Mouse (Mus musculus) retina, embryonic 14.5 days (tissue): Measurements from ENCODE around the gene Morn1.
A peak's percentile ranks its signal among the peaks of the same experiment; 100 is the strongest.

Experiments
- DNase-seq: peaks from one replicate; pipeline ENCODE4 v3.0.0-alpha.2; 2015; ENCODE audit warnings: low spot score

Morn1 gene

GRCm38 (mm10) chr4:155162433-155163319, 76.3 kb downstream of the Morn1 start:
- DNase-seq = no peak

- DNase-seq = no peak
Measured at GRCm38 (mm10) chr4:155163320-155163651, 76.9 kb downstream of the Morn1 start.

- DNase-seq = no peak
Measured at GRCm38 (mm10) chr4:155163685-155164084, 77.3 kb downstream of the Morn1 start.

DNA sequence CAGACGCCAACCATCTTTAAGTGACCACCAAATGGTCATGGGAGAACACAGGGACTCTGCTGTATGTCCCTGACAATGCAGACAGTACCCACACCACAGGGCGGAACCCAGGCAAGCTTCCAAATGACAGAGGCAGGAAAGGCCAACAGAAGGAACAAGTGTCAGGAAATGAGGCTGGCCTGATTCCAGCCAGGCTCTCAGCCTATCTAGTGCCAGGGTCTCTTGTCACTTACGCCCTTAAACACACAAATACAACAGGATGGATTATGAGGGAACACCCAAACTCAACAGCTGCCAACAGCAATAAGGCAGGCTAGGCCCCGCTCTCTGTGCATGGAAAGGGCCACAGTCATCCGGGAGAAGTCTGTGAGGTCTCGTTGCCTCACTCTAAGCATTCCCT, 78.2 kb downstream of the Morn1 start:
- DNase-seq = no peak

- DNase-seq = no peak
Measured at GRCm38 (mm10) chr4:155165861-155166260, 79.5 kb downstream of the Morn1 start.

DNA sequence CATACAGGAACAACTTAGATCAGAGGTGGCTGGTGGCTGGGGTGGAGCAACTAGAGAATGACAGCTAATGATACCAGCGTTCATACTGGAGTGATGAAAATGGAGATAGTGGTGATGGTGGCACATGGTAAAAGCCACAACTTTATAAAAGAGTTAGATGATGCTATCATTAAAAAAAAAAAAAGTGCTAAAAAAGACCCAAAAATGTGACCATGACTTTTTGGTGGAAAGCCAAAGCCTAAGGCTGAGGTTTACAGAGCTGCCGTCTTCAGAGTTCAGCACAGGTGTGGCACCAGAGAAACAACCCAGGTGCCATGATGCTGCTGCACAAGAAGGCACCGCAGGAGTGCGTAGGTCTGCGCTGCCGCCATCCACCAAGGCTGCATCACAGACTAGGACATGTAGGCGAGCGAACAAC, 82.5 kb downstream of the Morn1 start:
- no peak for DNase-seq

DNA sequence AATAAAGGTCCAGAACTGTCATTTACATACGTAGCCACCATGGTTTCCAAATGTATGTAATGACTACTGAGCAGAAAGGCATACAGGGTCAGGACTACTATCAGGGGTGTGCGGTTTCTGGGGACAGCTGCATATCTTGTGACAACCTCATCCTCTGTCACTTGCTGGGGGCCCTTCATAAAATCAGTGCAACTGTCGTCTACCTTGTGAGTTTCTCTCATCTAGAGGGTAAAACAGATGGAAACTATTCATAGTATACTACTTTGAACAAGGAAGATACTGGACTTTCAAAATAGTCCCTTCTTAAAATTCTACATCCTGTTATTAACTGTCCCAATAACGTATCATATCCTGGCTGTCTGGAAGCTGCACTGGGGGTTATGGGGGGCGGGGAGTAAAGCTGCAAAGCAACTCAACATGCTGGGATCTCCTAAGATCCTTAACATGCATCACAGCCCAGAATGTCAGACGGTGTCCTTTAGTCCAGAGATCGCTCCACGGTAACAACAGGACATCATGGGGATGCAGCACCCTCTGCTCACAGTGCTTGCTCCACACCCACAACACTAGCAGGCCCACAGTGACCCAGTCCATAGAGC, 84.3 kb downstream of the Morn1 start:
- DNase-seq = no peak

- no peak for DNase-seq
Measured at GRCm38 (mm10) chr4:155171961-155172533, 85.7 kb downstream of the Morn1 start.

DNA sequence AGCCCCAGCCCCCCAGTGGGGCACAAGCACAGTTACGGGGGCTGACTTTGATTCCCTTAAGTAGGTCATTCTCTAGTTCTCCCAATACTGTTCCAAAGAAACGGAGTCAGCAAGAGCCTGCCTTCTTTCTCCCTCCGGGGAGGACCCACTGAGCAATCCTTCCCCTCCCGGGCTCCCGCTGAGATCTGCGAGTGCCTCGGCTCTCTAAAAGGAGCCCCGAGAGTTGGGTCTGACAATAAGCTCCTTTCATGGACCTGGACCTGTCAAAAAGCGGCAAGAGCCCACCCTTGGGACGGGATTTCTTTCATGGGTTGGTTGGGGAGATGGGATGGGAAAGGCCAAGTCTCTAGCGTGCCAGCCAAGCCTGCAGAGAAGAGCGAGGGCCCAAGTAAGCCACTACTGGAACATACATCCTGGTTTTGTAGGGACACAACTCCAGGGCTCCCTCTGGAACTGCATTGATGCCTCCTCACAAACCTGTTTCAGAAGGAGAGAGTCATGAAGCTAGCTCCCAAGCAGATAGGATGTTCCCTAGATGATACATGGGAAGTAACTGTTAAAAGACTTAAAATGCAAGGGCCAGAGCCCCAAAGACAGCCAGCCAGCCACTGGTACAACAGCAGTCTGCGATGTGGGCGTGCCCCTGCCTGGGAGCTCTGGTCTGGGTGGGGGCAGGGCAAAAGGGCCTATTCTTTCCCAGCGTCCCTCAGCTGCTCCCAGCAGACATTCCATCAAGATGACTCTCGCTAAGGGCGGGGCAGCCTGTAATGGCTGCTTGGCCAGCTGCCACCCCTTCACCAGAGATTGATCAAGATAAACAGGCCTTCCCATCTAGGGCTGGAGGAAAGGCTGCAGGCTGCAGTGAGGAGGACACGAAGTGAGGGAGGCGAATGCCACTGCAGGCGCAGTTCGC, 86.8 kb downstream of the Morn1 start:
- DNase-seq = peak; percentile 94

GRCm38 (mm10) chr4:155173822-155174785, 87.7 kb downstream of the Morn1 start:
- DNase-seq = peak; percentile 41

GRCm38 (mm10) chr4:155176210-155176609, 89.8 kb downstream of the Morn1 start:
- no peak for DNase-seq

- DNase-seq = peak; percentile 75
Measured at GRCm38 (mm10) chr4:155178274-155178673, 91.9 kb downstream of the Morn1 start.

GRCm38 (mm10) chr4:155178981-155179512, 92.7 kb downstream of the Morn1 start:
- DNase-seq = no peak

GRCm38 (mm10) chr4:155183201-155183600, 96.8 kb downstream of the Morn1 start:
- no peak for DNase-seq

GRCm38 (mm10) chr4:155184248-155185070, 98.1 kb downstream of the Morn1 start:
- DNase-seq = no peak

- no peak for DNase-seq
Measured at GRCm38 (mm10) chr4:155185845-155186244, 99.5 kb downstream of the Morn1 start.

- DNase-seq = peak; percentile 21
Measured at GRCm38 (mm10) chr4:155187192-155187674, 100.9 kb downstream of the Morn1 start.

- DNase-seq = no peak
Measured at GRCm38 (mm10) chr4:155188341-155188740, 102.0 kb downstream of the Morn1 start.

GRCm38 (mm10) chr4:155188803-155189202, 102.4 kb downstream of the Morn1 start:
- DNase-seq = no peak

- peak; percentile 75 for DNase-seq
Measured at GRCm38 (mm10) chr4:155189711-155190139, 103.3 kb downstream of the Morn1 start.
